Mouse (Mus musculus) myocyte (in vitro differentiated cells): Measurements from ENCODE around the gene Nelfa.

Source experiments
- CEBPB ChIP-seq: IDR thresholded peaks from 2 replicates; pipeline ENCODE4 v1.6.1; 2011; ENCODE audit warnings: mild to moderate bottlenecking, moderate library complexity; ENCODE audit not compliant: poor library complexity, insufficient read depth, severe bottlenecking
- E2F4 ChIP-seq: IDR thresholded peaks from one replicate; pipeline ENCODE4 v1.6.1; 2011; ENCODE audit warnings: mild to moderate bottlenecking, control low read depth, moderate library complexity; ENCODE audit not compliant: insufficient read depth
- MAX ChIP-seq: IDR thresholded peaks from one replicate; pipeline ENCODE4 v1.6.1; 2011; ENCODE audit warnings: low read depth, mild to moderate bottlenecking, control low read depth
- MYOD1 ChIP-seq, 3 experiments: IDR thresholded peaks; one replicate each; pipeline ENCODE4 v1.6.1; 2011; ENCODE audit warnings: control low read depth in 2 of 3, low read depth in 2 of 3, mild to moderate bottlenecking in 2 of 3, moderate library complexity in 1 of 3; ENCODE audit not compliant: insufficient read length in 2 of 3, control insufficient read depth in 1 of 3
- MYOG ChIP-seq, 3 experiments: IDR thresholded peaks; one replicate each; pipeline ENCODE4 v1.6.1; 2011; ENCODE audit warnings: control low read depth in 2 of 3, low read depth in 2 of 3, mild to moderate bottlenecking in 2 of 3; ENCODE audit not compliant: insufficient read length in 2 of 3, control insufficient read depth in 1 of 3, insufficient read depth in 1 of 3
- POLR2A ChIP-seq: IDR thresholded peaks from one replicate; pipeline ENCODE4 v1.6.1; 2011; ENCODE audit warnings: low read depth, mild to moderate bottlenecking, control low read depth, moderate library complexity; ENCODE audit not compliant: insufficient read length
- POLR2AphosphoS2 ChIP-seq: IDR thresholded peaks from one replicate; pipeline ENCODE4 v1.6.1; 2011; ENCODE audit warnings: low read depth, control low read depth; ENCODE audit not compliant: insufficient read length
- REST ChIP-seq: IDR thresholded peaks from one replicate; pipeline ENCODE4 v1.6.1; 2011; ENCODE audit warnings: mild to moderate bottlenecking, control low read depth, moderate library complexity; ENCODE audit not compliant: insufficient read depth, insufficient read length
- TCF12 ChIP-seq: IDR thresholded peaks from one replicate; pipeline ENCODE4 v1.6.1; 2011; ENCODE audit warnings: mild to moderate bottlenecking, control low read depth; ENCODE audit not compliant: poor library complexity, insufficient read depth, severe bottlenecking
- TCF3 ChIP-seq: IDR thresholded peaks from one replicate; pipeline ENCODE4 v1.6.1; 2011; ENCODE audit warnings: low read depth, control low read depth; ENCODE audit not compliant: insufficient read length
- USF1 ChIP-seq: IDR thresholded peaks from one replicate; pipeline ENCODE4 v1.6.1; 2011; ENCODE audit warnings: low read depth, mild to moderate bottlenecking, control low read depth, moderate library complexity

- TF ChIP-seq USF1 (no peak), TCF12 (no peak), CEBPB (no peak), TCF3 (no peak), POLR2A (no peak), POLR2AphosphoS2 (peak; percentile 37), MAX (no peak), MYOG (IDR thresholded peaks at IDR 0.05; ENCODE audit: control insufficient read depth in 1 of 3, insufficient read depth in 1 of 3, insufficient read length in 2 of 3, low read depth in 2 of 3) (no peak), MYOD1 (IDR thresholded peaks at IDR 0.05; ENCODE audit: control insufficient read depth in 1 of 3, insufficient read length in 2 of 3, low read depth in 2 of 3) (no peak), REST (no peak), E2F4 (no peak)
Measured at GRCm38 (mm10) chr5:33893406-33893805, 42.8 kb downstream of the Nelfa start.
